Mouse (Mus musculus) forebrain, embryonic 15.5 days (tissue): ENCODE data around the gene Ntn1. TPM values are rescaled to one million over a fixed set of nuclear protein-coding genes. Genes with fewer than 3 reads are reported as not detected.

ENCODE experiments used
- ATAC-seq: fragments of 200-750 bp; cut with Nextera tagmentation; replicated peaks from 2 replicates; pipeline ENCODE4 v1.8.0; 2017; ENCODE audit warnings: mild to moderate bottlenecking, moderate TSS enrichment, moderate library complexity
- H3K27ac ChIP-seq: fragments of 300-500 bp; sonication (generic); replicated peaks from 2 replicates; pipeline ENCODE4 v1.5.1; 2015; ENCODE audit warnings: mild to moderate bottlenecking, inconsistent platforms
- H3K27me3 ChIP-seq: fragments of 300-500 bp; sonication (generic); 2 replicates; pipeline ENCODE4 v1.6.1; 2015; ENCODE audit warnings: inconsistent platforms
- H3K36me3 ChIP-seq: fragments of 300-500 bp; sonication (generic); 2 replicates; pipeline ENCODE4 v1.6.1; 2015; ENCODE audit warnings: mild to moderate bottlenecking, inconsistent platforms
- H3K4me1 ChIP-seq: fragments of 300-500 bp; sonication (generic); 2 replicates; pipeline ENCODE4 v1.6.1; 2015; ENCODE audit warnings: inconsistent platforms
- H3K4me2 ChIP-seq: fragments of 300-500 bp; sonication (generic); replicated peaks from 2 replicates; pipeline ENCODE4 v1.6.1; 2015; ENCODE audit warnings: mild to moderate bottlenecking, inconsistent platforms
- H3K4me3 ChIP-seq: fragments of 300-500 bp; sonication (generic); 2 replicates; pipeline ENCODE4 v1.5.1; 2015; ENCODE audit warnings: mild to moderate bottlenecking, inconsistent platforms
- H3K9ac ChIP-seq: fragments of 300-500 bp; sonication (generic); replicated peaks from 2 replicates; pipeline ENCODE4 v1.6.1; 2015; ENCODE audit warnings: mild to moderate bottlenecking, inconsistent platforms
- H3K9me3 ChIP-seq: fragments of 300-500 bp; sonication (generic); 2 replicates; pipeline ENCODE4 v1.6.1; 2016; ENCODE audit warnings: inconsistent platforms
- WGBS: fragments of 180-500 bp; shearing (Covaris S2); methylation state at CpG from one replicate; pipeline ENCODE4 v1.1.7; 2015; ENCODE audit warnings: mixed read lengths; 5-methylcytosine and 5-hydroxymethylcytosine counted together
- polyA plus RNA-seq: library from polyadenylated mRNA; unstranded; fragments of >200 nt; fragmentation: Nextera tagmentation; extraction: Ambion mirVana; gene quantifications from 2 replicates; pipeline ENCODE4 v1.2.1, GENCODE M21; 2015

Ntn1 gene
- polyA plus RNA-seq, 1 experiment from 2014 or later, result 8.1 TPM

DNA sequence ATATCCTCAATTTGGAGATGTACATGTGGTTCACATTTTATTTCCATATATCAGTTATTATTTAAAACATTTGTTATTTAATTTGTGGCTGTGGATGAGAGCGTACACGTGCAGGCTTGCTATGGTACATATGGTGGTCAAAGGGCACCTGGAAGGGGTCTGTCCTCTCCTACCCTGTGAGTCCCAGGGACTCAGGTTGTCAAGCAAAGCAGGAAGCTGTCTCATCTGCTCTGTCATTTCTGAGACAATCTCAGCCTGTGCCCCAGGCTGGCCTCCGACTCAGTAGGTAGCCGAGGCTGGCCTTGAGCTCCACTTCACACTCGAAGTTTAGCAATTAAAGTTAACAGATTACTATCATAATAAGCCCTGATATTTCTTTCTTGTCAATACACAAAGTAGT, 32.9 kb upstream of the Ntn1 start:
- Histone ChIP-seq H3K4me1 (peaks cover 8% of the 10 kb centered on the region; the same call in 1 of the 2 replicates), H3K36me3 (no peaks in the 10 kb centered on the region), H3K9ac (no peak overlapping the region), H3K27ac (no peak overlapping the region), H3K27me3 (0 out of 2 replicates have a peak, but pooled peaks cover 4% of the 10 kb centered on the region), H3K4me2 (no peak overlapping the region), H3K9me3 (no peaks in the 10 kb centered on the region), H3K4me3 (no peak overlapping the region)
- ATAC-seq, result no peak
- WGBS, result 85% methylated on average over 5 of the region's 5 CpGs

DNA sequence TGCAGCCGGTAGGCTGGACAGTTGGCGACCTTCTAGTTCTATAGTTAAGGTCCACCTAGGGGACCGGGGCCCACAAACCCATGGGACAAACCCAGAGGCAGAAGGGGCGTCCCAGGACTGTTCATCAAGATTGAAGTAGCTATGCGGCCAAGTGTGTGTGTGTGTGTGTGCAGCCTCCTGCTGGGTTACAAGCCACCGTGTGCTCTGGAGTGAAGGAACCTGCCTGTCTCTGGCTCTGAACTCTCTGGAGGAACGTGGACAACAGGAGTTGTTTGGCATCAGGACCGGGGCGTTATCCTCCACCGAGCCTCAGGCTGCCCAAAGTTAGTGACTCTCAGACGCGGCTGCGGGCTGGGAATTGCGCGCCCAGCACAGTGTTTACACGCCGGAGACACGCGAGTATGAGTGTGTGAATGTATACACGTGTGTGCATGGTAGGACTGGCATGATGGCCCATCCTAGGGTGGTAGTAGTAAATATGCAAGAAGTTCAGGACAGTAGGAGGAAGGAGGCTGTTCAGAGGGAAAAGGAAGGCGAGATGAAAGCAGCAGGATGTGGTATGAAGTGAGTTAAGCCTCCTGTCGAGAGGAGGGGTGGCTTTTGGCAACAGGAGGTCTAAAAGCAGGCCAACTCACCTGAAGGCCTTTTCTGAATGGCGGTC, 31.9 kb upstream of the Ntn1 start:
- 0 out of 2 replicates have a peak, but pooled peaks cover 4% of the 10 kb centered on the region for H3K27me3 ChIP-seq
- ATAC-seq, result 0 out of 2 replicates have a peak, but pooled peaks have one; percentile 6
- 34% methylated on average over 23 of the region's 23 CpGs for WGBS

DNA sequence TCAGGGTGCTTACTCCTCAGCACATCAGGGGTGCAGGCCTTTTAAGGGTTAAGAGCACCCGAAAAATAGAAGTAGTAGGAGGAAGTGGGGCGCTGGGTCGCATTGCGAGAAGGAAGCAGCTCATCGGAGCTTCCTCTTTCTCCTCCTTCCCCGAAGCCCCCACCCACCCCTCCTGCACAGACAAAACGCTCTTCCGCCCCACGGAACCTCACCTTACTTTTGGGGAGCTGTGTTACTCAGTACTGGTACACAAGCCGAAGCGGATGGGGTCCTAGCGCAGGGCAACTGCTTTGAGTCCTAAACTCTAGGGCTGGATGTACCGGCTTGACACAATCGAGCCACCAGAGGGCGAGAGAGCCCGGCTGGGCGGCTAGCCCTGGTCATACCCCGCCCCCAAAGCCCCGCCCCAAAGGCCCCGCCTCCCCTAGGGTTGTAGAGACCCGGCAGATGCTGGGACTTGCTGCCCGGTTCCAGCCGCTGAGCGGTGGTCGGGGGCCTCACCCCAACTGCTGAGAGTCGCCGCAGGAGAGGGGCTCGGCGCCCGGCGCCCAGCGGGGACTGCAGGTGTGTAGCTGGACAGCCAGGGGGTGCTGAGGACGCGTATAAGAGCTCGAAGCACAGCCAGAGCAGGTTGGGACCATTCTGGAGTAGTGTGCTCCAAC, 31.2 kb upstream of the Ntn1 start, which contains the start of gene Pik3r5:
Gene Pik3r5, plus strand, starts transcription at position 423 of the 662 bp plus-strand sequence.
- peaks cover 8% of the 10 kb centered on the region; the same call in 1 of the 2 replicates for H3K4me1 ChIP-seq
- H3K27ac ChIP-seq, result no peak within 1 kb of the TSS
- peak within 1 kb of the TSS; percentile 50 for H3K4me2 ChIP-seq
- H3K9me3 ChIP-seq, result no peaks in the 10 kb centered on the region
- H3K27me3 ChIP-seq, result 0 out of 2 replicates have a peak, but pooled peaks cover 4% of the 10 kb centered on the region
- H3K4me3 ChIP-seq, result peak within 1 kb of the TSS; percentile 35
- no peak within 1 kb of the TSS for H3K9ac ChIP-seq
- ATAC-seq, result peak; percentile 84
- 9% methylated on average over 35 of the region's 35 CpGs for WGBS
- no peaks in the 10 kb centered on the region for H3K36me3 ChIP-seq

More for the DNA sequence above, 31.9 kb upstream of the Ntn1 start:
- Histone ChIP-seq H3K27ac (no peak overlapping the region), H3K4me2 (peak overlapping the region; percentile 50), H3K36me3 (no peaks in the 10 kb centered on the region), H3K9me3 (no peaks in the 10 kb centered on the region), H3K9ac (no peak overlapping the region), H3K4me1 (peaks cover 8% of the 10 kb centered on the region; the same call in 1 of the 2 replicates), H3K4me3 (peak overlapping the region; percentile 35)

DNA sequence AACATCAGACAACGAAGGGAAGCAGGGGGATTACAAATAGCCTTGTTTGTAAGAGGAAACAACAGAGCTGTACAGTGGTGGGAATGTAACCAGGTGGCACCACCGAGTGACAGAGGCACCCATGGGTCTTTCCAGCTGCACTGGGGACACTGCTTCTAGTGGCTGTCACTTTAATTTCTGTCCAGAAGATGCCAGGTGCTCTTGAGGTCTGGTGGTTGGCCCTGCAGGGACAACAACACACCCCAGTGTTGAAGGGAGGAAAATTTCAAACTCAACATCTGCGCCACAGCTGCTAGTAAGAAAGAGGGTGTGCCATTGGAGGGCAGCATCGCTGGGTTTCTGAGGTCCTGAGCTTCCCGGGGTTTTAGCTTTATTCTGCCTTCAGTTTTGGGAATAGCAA, 30.0 kb upstream of the Ntn1 start:
- Histone ChIP-seq H3K27me3 (0 out of 2 replicates have a peak, but pooled peaks cover 4% of the 10 kb centered on the region), H3K9ac (no peak overlapping the region), H3K4me2 (no peak overlapping the region), H3K36me3 (no peaks in the 10 kb centered on the region), H3K4me1 (peaks cover 8% of the 10 kb centered on the region; the same call in 1 of the 2 replicates), H3K27ac (no peak overlapping the region), H3K9me3 (no peaks in the 10 kb centered on the region), H3K4me3 (no peak overlapping the region)
- ATAC-seq, result no peak
- WGBS, result 72% methylated on average over 5 of the region's 5 CpGs

DNA sequence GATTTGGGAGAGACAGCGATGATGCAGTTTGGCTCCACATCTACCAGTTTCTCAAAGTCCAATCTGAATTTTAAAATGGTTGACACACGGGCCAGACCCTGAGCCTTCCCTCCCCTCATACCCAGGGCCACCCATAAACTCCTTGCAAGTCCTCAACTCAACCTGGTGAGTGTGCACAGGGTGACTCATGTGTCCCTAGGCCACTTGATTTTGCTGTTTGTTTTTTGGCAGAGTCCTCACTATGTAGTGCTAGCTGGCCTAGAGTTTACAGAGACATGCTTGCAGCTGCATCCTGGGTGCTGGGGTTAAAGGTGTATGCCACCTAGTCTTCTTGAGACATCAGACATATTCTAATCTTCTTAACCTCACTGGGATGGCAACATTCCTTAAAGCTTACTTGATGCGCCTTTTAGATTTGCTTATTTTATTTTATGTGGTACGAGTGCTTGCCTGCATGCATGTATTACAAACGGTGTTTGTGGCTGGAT, 26.5 kb upstream of the Ntn1 start:
- H3K36me3 ChIP-seq, result no peaks in the 10 kb centered on the region
- no peaks in the 10 kb centered on the region for H3K9me3 ChIP-seq
- H3K4me1 ChIP-seq, result peaks cover 4% of the 10 kb centered on the region; the same call in 1 of the 2 replicates
- H3K4me2 ChIP-seq, result no peak overlapping the region
- 81% methylated on average over 5 of the region's 5 CpGs for WGBS
- H3K4me3 ChIP-seq, result no peak overlapping the region
- 0 out of 2 replicates have a peak, but pooled peaks cover 1% of the 10 kb centered on the region for H3K27me3 ChIP-seq
- H3K9ac ChIP-seq, result no peak overlapping the region
- no peak for ATAC-seq
- no peak overlapping the region for H3K27ac ChIP-seq

DNA sequence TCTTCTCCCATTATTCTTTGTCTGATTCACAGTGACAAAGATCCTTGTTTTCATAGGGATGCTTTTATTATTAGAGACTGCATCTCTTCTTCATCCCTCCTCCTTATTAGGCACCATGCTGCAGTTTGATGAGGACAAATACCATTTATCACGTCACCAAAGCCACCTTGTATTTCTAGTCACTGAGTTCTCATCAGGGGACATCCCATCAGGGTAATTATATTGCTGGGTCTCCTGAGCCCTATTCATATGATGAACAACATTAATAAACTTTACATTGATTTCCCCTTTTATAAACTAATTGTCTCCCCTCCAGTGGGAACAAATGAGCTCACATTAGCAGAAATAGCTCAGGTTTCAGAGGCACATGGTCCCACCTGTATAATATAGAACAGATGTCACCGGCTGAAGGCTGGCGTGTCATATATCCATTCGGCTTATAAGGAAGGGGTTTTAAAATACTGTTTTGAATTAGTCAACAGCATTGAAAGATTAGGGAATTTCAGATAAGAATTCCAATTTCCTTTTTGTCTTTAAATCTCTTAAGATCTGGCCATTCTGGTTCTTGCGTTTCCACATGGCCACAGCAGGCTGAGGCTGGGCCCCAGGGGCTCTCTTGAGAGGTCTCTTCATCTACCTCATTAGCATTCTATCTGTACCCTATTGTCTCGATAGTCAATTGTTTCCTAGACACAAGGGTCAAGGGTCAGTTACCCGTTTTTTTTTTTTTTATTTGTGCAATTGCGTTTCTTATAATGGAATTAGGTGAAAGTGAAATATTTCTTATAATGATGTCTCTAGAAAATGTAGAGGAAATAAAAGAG, 25.1 kb upstream of the Ntn1 start:
- 34% methylated on average over 8 of the region's 8 CpGs for WGBS
- Histone ChIP-seq H3K9ac (no peak overlapping the region), H3K4me1 (no peaks in the 10 kb centered on the region), H3K27ac (no peak overlapping the region), H3K4me3 (no peak overlapping the region), H3K9me3 (no peaks in the 10 kb centered on the region), H3K4me2 (no peak overlapping the region), H3K27me3 (no peaks in the 10 kb centered on the region), H3K36me3 (no peaks in the 10 kb centered on the region)
- ATAC-seq, result no peak

DNA sequence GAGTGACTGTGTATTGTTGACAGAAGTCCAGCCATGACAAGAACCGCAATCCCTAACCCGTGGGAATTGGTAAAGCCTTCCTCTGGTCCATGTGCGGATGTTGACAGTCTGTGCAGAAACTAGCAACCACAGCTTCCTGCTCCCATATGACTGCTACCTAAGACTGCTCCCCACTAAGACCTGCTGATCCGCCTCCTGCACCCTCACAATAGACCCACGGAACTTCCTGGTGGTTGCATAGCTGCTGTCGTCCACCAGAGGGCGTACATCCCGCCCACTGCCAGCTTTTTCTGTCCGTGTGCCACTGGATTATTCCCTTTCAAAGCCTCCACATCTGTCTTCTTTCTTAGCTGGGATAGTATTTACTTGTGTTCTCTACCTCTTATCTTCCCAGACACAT, 17.2 kb upstream of the Ntn1 start:
- WGBS, result 43% methylated on average over 9 of the region's 9 CpGs

DNA sequence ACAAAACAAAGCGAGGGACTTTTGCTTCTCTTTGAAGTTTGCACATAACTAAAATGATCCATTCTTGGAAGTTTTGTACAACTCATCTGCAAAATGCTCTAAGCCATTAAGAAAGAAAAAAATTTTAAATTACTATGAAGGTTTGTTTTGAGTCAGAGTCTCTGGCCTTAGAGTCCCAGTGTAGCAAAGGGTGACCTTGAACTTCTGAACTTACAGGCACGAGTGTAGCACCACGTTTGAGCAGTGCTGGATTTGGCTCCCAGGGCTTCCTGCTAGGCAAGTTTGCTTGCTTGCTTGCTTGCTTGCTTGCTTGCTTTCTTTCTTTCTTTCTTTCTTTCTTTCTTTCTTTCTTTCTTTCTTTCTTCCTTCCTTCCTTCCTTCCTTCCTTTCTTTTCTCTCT, 16.4 kb upstream of the Ntn1 start:
- Histone ChIP-seq H3K27ac (no peak overlapping the region), H3K9me3 (no peaks in the 10 kb centered on the region), H3K27me3 (no peaks in the 10 kb centered on the region), H3K36me3 (no peaks in the 10 kb centered on the region), H3K4me1 (no peaks in the 10 kb centered on the region), H3K4me3 (no peak overlapping the region), H3K9ac (no peak overlapping the region), H3K4me2 (no peak overlapping the region)
- WGBS, result 67% methylated on average over 3 of the region's 3 CpGs
- no peak for ATAC-seq

More for the DNA sequence above, 17.2 kb upstream of the Ntn1 start:
- Histone ChIP-seq H3K4me3 (no peak overlapping the region), H3K9me3 (no peaks in the 10 kb centered on the region), H3K4me2 (no peak overlapping the region), H3K27ac (no peak overlapping the region), H3K36me3 (no peaks in the 10 kb centered on the region), H3K4me1 (no peaks in the 10 kb centered on the region), H3K27me3 (no peaks in the 10 kb centered on the region), H3K9ac (no peak overlapping the region)
- no peak for ATAC-seq

DNA sequence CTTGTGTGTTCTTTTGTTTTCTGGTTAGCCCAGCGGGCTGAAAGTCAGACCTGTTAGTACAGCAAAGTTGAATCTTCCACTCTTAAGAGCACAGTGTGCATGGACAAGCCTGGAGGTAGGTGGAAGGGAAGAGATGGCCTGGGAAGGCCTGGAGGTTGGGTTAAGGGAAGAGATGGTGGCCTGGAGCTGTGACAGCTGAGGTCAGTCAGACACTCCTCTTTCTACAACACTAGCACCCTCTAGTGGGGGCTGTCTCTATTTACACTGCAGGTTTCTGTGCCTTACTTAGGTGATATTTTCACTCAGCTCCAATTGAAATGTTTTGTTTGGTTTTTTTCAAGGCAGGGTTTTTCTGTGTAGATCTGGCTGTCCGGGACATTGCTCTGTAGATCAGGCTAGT, 7.5 kb upstream of the Ntn1 start:
- H3K27ac ChIP-seq, result no peak overlapping the region
- H3K27me3 ChIP-seq, result no peaks in the 10 kb centered on the region
- H3K4me2 ChIP-seq, result no peak overlapping the region
- no peaks in the 10 kb centered on the region for H3K4me1 ChIP-seq
- no peaks in the 10 kb centered on the region for H3K9me3 ChIP-seq
- 0 out of 2 replicates have a peak, but pooled peaks have one; percentile 43 for ATAC-seq
- 47% methylated on average over 2 of the region's 2 CpGs for WGBS
- H3K9ac ChIP-seq, result no peak overlapping the region
- no peak overlapping the region for H3K4me3 ChIP-seq
- H3K36me3 ChIP-seq, result no peaks in the 10 kb centered on the region

DNA sequence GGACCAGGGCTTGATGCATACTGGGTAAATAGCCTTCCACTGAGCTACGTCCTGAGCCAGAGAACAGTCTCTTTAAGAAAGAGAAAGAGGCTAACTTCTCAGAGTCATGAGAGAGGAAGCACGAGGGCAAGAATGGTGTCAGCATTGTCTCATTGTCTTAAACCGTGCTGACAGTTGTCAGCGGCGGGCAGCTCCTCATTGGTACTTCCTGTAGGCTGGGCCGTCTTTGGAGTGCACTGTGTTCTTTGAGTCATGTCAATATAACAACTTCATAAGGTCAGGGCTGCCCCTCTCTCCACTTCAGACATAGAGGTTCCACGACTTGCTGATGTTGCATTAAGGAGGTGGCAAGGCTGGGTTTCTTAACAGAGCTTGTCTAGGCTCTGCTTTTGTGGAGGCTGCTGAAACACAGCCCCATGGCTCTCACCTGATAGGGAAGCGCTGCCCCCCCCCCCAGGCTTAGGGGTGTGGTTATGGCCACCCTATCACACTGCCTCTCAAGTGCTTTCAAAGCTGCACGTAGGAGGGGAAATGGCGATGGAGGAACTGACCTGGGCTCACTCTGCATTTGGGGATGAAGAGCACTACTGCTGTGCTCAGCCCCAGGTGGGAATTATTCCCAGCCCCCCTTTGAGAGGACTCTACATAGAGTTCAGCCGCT, 6.8 kb upstream of the Ntn1 start:
- Histone ChIP-seq H3K27me3 (no peaks in the 10 kb centered on the region), H3K4me2 (no peak overlapping the region), H3K4me3 (no peak overlapping the region), H3K4me1 (no peaks in the 10 kb centered on the region), H3K9me3 (no peaks in the 10 kb centered on the region), H3K27ac (no peak overlapping the region), H3K36me3 (no peaks in the 10 kb centered on the region), H3K9ac (no peak overlapping the region)
- no peak for ATAC-seq
- WGBS, result 75% methylated on average over 11 of the region's 11 CpGs

DNA sequence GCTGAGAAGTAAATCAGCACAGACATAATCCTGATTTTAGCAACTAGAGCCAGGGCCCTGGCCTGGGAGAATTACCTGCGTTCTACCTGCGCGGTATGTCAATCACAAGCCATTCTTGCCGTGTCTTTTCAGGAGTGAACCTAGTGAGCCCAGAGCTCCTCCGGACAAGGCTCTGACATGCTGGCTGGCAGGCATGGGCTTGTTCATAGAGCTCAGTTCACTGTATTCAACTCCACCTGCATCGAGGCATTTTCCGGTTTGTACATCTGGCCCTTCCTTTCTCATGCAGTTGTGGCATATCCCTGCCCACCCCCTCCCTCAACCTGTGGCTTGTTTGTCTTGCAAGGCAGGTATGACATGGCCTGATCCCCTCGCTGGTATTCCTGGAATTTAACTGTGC, 5.0 kb upstream of the Ntn1 start:
- H3K27me3 ChIP-seq, result peaks cover 16% of the 10 kb centered on the region; the same call in 1 of the 2 replicates
- 91% methylated on average over 8 of the region's 8 CpGs for WGBS
- no peak for ATAC-seq

More for the DNA sequence above, 5.0 kb upstream of the Ntn1 start:
- H3K27ac ChIP-seq, result no peak overlapping the region
- H3K4me3 ChIP-seq, result no peak overlapping the region
- H3K4me1 ChIP-seq, result peaks cover 2% of the 10 kb centered on the region; the same call in 1 of the 2 replicates
- H3K9me3 ChIP-seq, result no peaks in the 10 kb centered on the region
- no peak overlapping the region for H3K9ac ChIP-seq
- H3K36me3 ChIP-seq, result no peaks in the 10 kb centered on the region
- no peak overlapping the region for H3K4me2 ChIP-seq
